Mouse (Mus musculus) midbrain, embryonic 12.5 days (tissue): ENCODE measurements at regions not wholly inside any gene's neighbourhood (a gene's known extent, or its start where the extent isn't known, plus 50 kb on each side); places are given as distances from the start of the nearest gene placed in this dataset.
A peak's percentile ranks its signal among the peaks of the same experiment; 100 is the strongest.

ENCODE experiments used
- ATAC-seq: fragments of 200-750 bp; cut with Nextera tagmentation; 2 replicates; pipeline ENCODE4 v1.8.0; 2017; ENCODE audit warnings: low read depth, moderate TSS enrichment, moderate library complexity; ENCODE audit not compliant: low FRiP score
- H3K27ac ChIP-seq: fragments of 300-500 bp; sonication (generic); replicated peaks from 2 replicates; pipeline ENCODE4 v1.5.1; 2016; ENCODE audit warnings: mild to moderate bottlenecking
- H3K27me3 ChIP-seq: fragments of 300-500 bp; sonication (generic); 2 replicates; pipeline ENCODE4 v1.6.1; 2016; ENCODE audit warnings: mild to moderate bottlenecking
- H3K36me3 ChIP-seq: fragments of 300-500 bp; sonication (generic); 2 replicates; pipeline ENCODE4 v1.6.1; 2016
- H3K4me1 ChIP-seq: fragments of 300-500 bp; sonication (generic); 2 replicates; pipeline ENCODE4 v1.6.1; 2016
- H3K4me2 ChIP-seq: fragments of 300-500 bp; sonication (generic); replicated peaks from 2 replicates; pipeline ENCODE4 v1.6.1; 2016; ENCODE audit warnings: mild to moderate bottlenecking, moderate library complexity
- H3K4me3 ChIP-seq: fragments of 300-500 bp; sonication (generic); 2 replicates; pipeline ENCODE4 v1.5.1; 2016; ENCODE audit warnings: mild to moderate bottlenecking
- H3K9ac ChIP-seq: fragments of 300-500 bp; sonication (generic); replicated peaks from 2 replicates; pipeline ENCODE4 v1.6.1; 2016; ENCODE audit warnings: mild to moderate bottlenecking, moderate library complexity
- H3K9me3 ChIP-seq: fragments of 300-500 bp; sonication (generic); 2 replicates; pipeline ENCODE4 v1.6.1; 2016; ENCODE audit warnings: mild to moderate bottlenecking
- whole genome bisulfite sequencing: fragments of 180-500 bp; shearing (Covaris S2); methylation state at CpG from one replicate; pipeline ENCODE4 v1.1.7; 2016; 5-methylcytosine and 5-hydroxymethylcytosine counted together

GRCm38 (mm10) chr4:87638380-87638646 lies 394.9 kb downstream of the Mllt3 start:
- no peaks in the 10 kb centered on the region for H3K27me3 ChIP-seq
- H3K9me3 ChIP-seq: no peaks in the 10 kb centered on the region
- H3K4me2 ChIP-seq: no peak overlapping the region
- ATAC-seq: no peak; the same call in 1 of the 2 replicates
- H3K4me3 ChIP-seq: no peak overlapping the region
- H3K4me1 ChIP-seq: peaks cover 21% of the 10 kb centered on the region
- no peaks in the 10 kb centered on the region for H3K36me3 ChIP-seq
- 0% methylated on average over 1 of the region's 1 CpGs for WGBS
- no peak overlapping the region for H3K9ac ChIP-seq
- peak overlapping the region; percentile 60 for H3K27ac ChIP-seq

DNA sequence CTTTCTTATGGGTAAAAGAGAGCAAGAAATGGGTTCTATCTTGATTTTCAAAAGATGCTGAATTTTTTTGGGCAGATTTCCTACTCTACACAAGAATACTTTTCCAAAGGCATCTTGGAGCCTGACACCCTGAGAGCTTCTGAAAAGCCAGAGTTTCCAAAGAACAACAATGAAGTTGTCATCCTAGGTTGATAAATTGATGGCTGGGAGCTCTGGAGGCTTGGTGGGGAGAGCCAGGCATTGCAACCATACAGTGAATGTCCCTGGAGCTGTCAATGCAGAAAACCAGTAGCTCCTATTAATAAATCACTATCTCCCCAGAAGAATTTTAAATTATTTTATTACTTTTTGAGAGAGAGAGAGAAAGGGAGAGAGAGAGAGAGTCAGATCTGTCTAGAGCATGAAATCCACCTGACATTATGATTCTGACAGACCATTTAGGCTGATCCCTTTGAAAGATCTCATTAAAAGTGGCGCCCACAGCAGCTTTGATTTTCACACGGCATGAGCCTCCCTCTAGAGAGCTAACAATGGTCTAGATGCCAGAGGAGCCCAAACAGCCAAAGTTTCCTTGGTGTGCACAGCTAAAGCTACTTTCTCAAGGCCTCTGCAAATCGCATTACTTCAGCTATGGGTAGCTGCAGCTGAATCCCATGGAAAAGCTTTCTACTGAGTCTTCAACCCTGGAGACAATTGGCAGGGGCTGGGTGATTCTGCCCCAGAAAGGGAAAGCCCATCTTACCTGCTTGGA lies 395.4 kb downstream of the Mllt3 start:
- Histone ChIP-seq H3K9ac (no peak overlapping the region), H3K4me2 (0 out of 2 replicates have a peak overlapping the region, but pooled peaks have one; percentile 13), H3K36me3 (no peaks in the 10 kb centered on the region), H3K4me3 (no peak overlapping the region), H3K9me3 (no peaks in the 10 kb centered on the region), H3K4me1 (peaks cover 21% of the 10 kb centered on the region), H3K27ac (peak overlapping the region; percentile 60), H3K27me3 (no peaks in the 10 kb centered on the region)
- 20% methylated on average over 3 of the region's 3 CpGs for WGBS
- peak; percentile 76 for ATAC-seq

DNA sequence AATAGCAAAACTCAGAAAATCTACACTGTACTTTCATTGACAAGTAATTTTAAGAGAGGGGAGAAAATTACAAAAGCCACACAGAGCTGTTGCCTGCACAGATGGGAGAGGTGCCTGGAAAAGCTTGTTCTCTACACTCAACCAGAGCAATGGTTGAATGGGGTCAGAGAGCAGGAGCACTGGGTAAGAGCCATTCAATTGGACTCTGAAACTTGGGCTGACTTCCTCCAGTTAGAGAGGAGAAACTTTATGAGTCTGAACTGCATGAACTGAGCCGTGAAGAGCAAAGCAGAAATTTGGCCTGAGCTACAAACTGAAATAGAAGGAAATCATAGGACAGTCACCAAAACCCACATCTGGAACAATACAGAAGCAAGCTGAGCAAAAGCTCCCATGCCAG lies 380.8 kb upstream of the Slc24a2 start:
- no peaks in the 10 kb centered on the region for H3K9me3 ChIP-seq
- H3K4me1 ChIP-seq: no peaks in the 10 kb centered on the region
- no peaks in the 10 kb centered on the region for H3K36me3 ChIP-seq
- no peak overlapping the region for H3K9ac ChIP-seq
- H3K27me3 ChIP-seq: no peaks in the 10 kb centered on the region
- ATAC-seq: no peak
- no peak overlapping the region for H3K4me2 ChIP-seq
- no peak overlapping the region for H3K4me3 ChIP-seq
- H3K27ac ChIP-seq: no peak overlapping the region
- 90% methylated on average over 1 of the region's 1 CpGs for WGBS

DNA sequence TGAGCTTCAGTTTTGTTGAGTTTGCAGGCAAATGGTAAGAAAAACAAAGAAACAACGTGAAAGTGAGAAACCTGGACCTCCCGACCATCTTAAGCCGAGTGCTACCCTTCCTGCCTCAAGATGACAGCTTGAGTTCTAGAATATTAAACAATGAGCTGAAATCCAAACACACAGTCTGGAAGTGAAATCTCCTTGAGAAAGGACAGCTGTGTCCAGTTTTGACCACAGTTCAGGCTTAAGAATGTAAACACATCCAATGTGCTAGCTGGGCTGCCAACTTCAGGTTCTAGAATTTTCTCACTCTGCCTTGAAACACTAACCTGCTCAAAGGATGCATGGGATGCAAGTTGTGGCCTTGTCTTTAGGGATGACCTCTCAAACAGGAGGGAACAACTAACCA lies 363.4 kb upstream of the Slc24a2 start:
- Histone ChIP-seq H3K4me1 (no peaks in the 10 kb centered on the region), H3K4me2 (no peak overlapping the region)
- 86% methylated on average over 3 of the region's 3 CpGs for WGBS

DNA sequence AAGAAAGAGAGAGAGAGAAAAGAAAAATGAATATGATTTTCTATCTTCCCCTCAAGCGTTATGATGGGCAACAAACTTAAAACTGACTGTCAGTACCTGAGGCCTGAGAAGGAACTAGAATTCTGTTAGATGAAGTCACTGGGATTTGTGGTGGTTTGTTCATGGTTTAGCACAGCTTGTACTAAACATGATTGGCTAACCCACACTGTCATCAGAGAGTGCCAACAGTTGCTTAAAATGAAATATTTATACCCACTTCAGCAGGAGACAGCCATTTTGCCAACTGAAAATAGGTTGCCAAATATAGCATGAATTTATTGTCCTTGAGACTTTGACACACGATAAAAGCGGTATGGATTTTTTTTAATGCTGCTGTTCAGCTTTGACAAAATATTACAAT lies 360.5 kb upstream of the Slc24a2 start:
- H3K36me3 ChIP-seq: no peaks in the 10 kb centered on the region
- no peak overlapping the region for H3K4me3 ChIP-seq
- WGBS: 92% methylated on average over 3 of the region's 3 CpGs
- H3K4me1 ChIP-seq: no peaks in the 10 kb centered on the region
- no peak overlapping the region for H3K27ac ChIP-seq
- no peak for ATAC-seq
- H3K9ac ChIP-seq: no peak overlapping the region
- no peaks in the 10 kb centered on the region for H3K27me3 ChIP-seq
- no peaks in the 10 kb centered on the region for H3K9me3 ChIP-seq
- no peak overlapping the region for H3K4me2 ChIP-seq

More for the DNA sequence above, 363.4 kb upstream of the Slc24a2 start:
- Histone ChIP-seq H3K4me3 (no peak overlapping the region), H3K27me3 (no peaks in the 10 kb centered on the region), H3K36me3 (no peaks in the 10 kb centered on the region), H3K9me3 (no peaks in the 10 kb centered on the region), H3K27ac (no peak overlapping the region), H3K9ac (no peak overlapping the region)
- no peak for ATAC-seq

- Histone ChIP-seq H3K9ac (no peak overlapping the region), H3K4me1 (no peaks in the 10 kb centered on the region), H3K9me3 (no peaks in the 10 kb centered on the region), H3K27me3 (no peaks in the 10 kb centered on the region), H3K4me2 (no peak overlapping the region), H3K4me3 (no peak overlapping the region), H3K27ac (no peak overlapping the region), H3K36me3 (no peaks in the 10 kb centered on the region)
- WGBS: 74% methylated on average over 3 of the region's 3 CpGs
- ATAC-seq: no peak
Observed at GRCm38 (mm10) chr4:87578164-87578563, 347.9 kb upstream of the Slc24a2 start.

GRCm38 (mm10) chr4:87570950-87571349 lies 340.7 kb upstream of the Slc24a2 start:
- H3K4me2 ChIP-seq: no peak overlapping the region
- no peak overlapping the region for H3K27ac ChIP-seq
- no peaks in the 10 kb centered on the region for H3K4me1 ChIP-seq
- no peak for ATAC-seq
- WGBS: 88% methylated on average over 8 of the region's 8 CpGs
- H3K9ac ChIP-seq: no peak overlapping the region
- H3K9me3 ChIP-seq: no peaks in the 10 kb centered on the region
- H3K27me3 ChIP-seq: no peaks in the 10 kb centered on the region
- no peaks in the 10 kb centered on the region for H3K36me3 ChIP-seq
- H3K4me3 ChIP-seq: no peak overlapping the region

DNA sequence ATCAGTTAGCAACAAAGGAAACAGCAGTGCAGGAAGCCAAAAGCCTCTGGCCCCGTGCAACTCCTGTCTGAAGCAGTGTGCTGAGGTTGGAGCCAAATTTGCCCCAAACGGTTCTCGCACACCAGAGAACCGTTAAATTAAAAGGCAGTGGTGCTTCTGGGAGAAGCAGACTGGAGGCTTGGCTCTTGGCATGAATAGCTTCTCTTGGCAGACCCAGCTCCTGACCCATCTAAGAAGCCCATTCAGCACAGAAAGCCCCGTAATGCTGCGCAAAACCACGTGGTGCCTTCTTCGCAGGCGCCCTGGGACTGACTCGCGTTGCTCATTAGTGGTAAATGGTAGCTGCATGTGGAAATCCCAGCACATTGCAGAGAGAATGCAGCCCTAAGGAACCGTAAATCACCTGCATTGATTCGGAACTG lies 340.2 kb upstream of the Slc24a2 start:
- H3K4me2 ChIP-seq: no peak overlapping the region
- ATAC-seq: peak; percentile 41; the same call in 1 of the 2 replicates
- no peaks in the 10 kb centered on the region for H3K27me3 ChIP-seq
- no peak overlapping the region for H3K9ac ChIP-seq
- H3K4me3 ChIP-seq: no peak overlapping the region
- H3K9me3 ChIP-seq: no peaks in the 10 kb centered on the region
- H3K36me3 ChIP-seq: no peaks in the 10 kb centered on the region
- no peaks in the 10 kb centered on the region for H3K4me1 ChIP-seq
- 79% methylated on average over 13 of the region's 13 CpGs for WGBS
- H3K27ac ChIP-seq: no peak overlapping the region

DNA sequence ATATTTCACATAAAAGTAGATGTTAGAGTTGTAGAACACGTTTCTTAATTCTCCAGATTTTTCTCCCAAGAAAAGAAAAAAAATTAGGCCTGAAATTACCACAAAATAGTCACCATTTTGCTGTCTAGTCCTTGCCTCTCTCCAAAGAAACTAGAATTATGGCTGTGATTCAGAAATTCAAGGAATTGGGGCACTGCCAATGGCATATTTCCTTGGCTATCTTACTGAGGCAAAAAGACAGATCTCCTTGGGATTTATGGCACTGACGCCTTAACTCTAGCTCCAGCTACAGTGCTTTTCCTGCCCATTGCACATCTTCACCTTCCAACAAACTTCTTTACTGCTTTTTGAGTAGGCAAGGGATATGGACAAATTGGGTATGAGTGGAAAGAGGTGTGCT lies 336.3 kb upstream of the Slc24a2 start:
- Histone ChIP-seq H3K36me3 (no peaks in the 10 kb centered on the region), H3K9me3 (0 out of 2 replicates have a peak, but pooled peaks cover 3% of the 10 kb centered on the region), H3K9ac (no peak overlapping the region), H3K4me1 (no peaks in the 10 kb centered on the region), H3K27ac (no peak overlapping the region), H3K4me3 (no peak overlapping the region), H3K27me3 (no peaks in the 10 kb centered on the region), H3K4me2 (no peak overlapping the region)
- ATAC-seq: no peak
- 92% methylated on average over 2 of the region's 2 CpGs for WGBS

- 81% methylated on average over 3 of the region's 3 CpGs for WGBS
- no peaks in the 10 kb centered on the region for H3K9me3 ChIP-seq
- no peaks in the 10 kb centered on the region; the same call in 1 of the 2 replicates for H3K4me1 ChIP-seq
- no peak overlapping the region for H3K9ac ChIP-seq
- H3K27ac ChIP-seq: no peak overlapping the region
- ATAC-seq: no peak
- no peaks in the 10 kb centered on the region for H3K27me3 ChIP-seq
- no peak overlapping the region for H3K4me3 ChIP-seq
- no peak overlapping the region for H3K4me2 ChIP-seq
- no peaks in the 10 kb centered on the region for H3K36me3 ChIP-seq
Observed at GRCm38 (mm10) chr4:87554912-87555311, 324.6 kb upstream of the Slc24a2 start.
